Mouse (Mus musculus) midbrain, embryonic 15.5 days (tissue): ENCODE data around the gene Wdr70. TPM values are rescaled to one million over a fixed set of nuclear protein-coding genes. Genes with fewer than 3 reads are reported as not detected.

ENCODE experiments used
- ATAC-seq: fragments of 200-750 bp; cut with Nextera tagmentation; replicated peaks from 2 replicates; pipeline ENCODE4 v1.8.0; 2017; ENCODE audit warnings: moderate TSS enrichment
- H3K27ac ChIP-seq: fragments of 300-500 bp; sonication (generic); 2 replicates; pipeline ENCODE4 v1.5.1; 2015; ENCODE audit warnings: mild to moderate bottlenecking, inconsistent platforms
- H3K27me3 ChIP-seq: fragments of 300-500 bp; sonication (generic); replicated peaks from 2 replicates; pipeline ENCODE4 v1.6.1; 2015; ENCODE audit warnings: inconsistent platforms
- H3K36me3 ChIP-seq: fragments of 300-500 bp; sonication (generic); replicated peaks from 2 replicates; pipeline ENCODE4 v1.6.1; 2015; ENCODE audit warnings: inconsistent platforms
- H3K4me1 ChIP-seq: fragments of 300-500 bp; sonication (generic); 2 replicates; pipeline ENCODE4 v1.6.1; 2015; ENCODE audit warnings: inconsistent platforms
- H3K4me2 ChIP-seq: fragments of 300-500 bp; sonication (generic); 2 replicates; pipeline ENCODE4 v1.6.1; 2015; ENCODE audit warnings: inconsistent platforms, mild to moderate bottlenecking, moderate library complexity
- H3K4me3 ChIP-seq: fragments of 300-500 bp; sonication (generic); 2 replicates; pipeline ENCODE4 v1.5.1; 2015; ENCODE audit warnings: mild to moderate bottlenecking, inconsistent platforms
- H3K9ac ChIP-seq: fragments of 300-500 bp; sonication (generic); 2 replicates; pipeline ENCODE4 v1.6.1; 2015; ENCODE audit warnings: mild to moderate bottlenecking, inconsistent platforms
- H3K9me3 ChIP-seq: fragments of 300-500 bp; sonication (generic); 2 replicates; pipeline ENCODE4 v1.6.1; 2016; ENCODE audit warnings: inconsistent platforms
- WGBS: fragments of 180-500 bp; shearing (Covaris S2); methylation state at CpG from one replicate; pipeline ENCODE4 v1.1.7; 2015; ENCODE audit warnings: mixed read lengths; 5-methylcytosine and 5-hydroxymethylcytosine counted together
- polyA plus RNA-seq: library from polyadenylated mRNA; unstranded; fragments of >200 nt; fragmentation: Nextera tagmentation; extraction: Ambion mirVana; gene quantifications from 2 replicates; pipeline ENCODE4 v1.2.1, GENCODE M21; 2015

Wdr70 gene
- polyA plus RNA-seq, 1 experiment from 2014 or later, result 68.8 TPM

GRCm38 (mm10) chr15:8011418-8011817 lies 87.6 kb downstream of the Wdr70 start:
- Histone ChIP-seq H3K4me2 (no peak overlapping the region), H3K9me3 (no peaks in the 10 kb centered on the region), H3K4me3 (no peak overlapping the region), H3K9ac (no peak overlapping the region), H3K4me1 (no peaks in the 10 kb centered on the region), H3K36me3 (no peaks in the 10 kb centered on the region), H3K27ac (no peak overlapping the region), H3K27me3 (no peaks in the 10 kb centered on the region)
- no peak for ATAC-seq
- WGBS, result 75% methylated on average over 7 of the region's 7 CpGs

GRCm38 (mm10) chr15:8007413-8007812 lies 91.6 kb downstream of the Wdr70 start:
- Histone ChIP-seq H3K4me1 (no peaks in the 10 kb centered on the region), H3K9ac (no peak overlapping the region), H3K27ac (no peak overlapping the region), H3K9me3 (no peaks in the 10 kb centered on the region), H3K4me3 (no peak overlapping the region), H3K36me3 (no peaks in the 10 kb centered on the region), H3K27me3 (no peaks in the 10 kb centered on the region), H3K4me2 (no peak overlapping the region)
- no peak for ATAC-seq
- WGBS, result 93% methylated on average over 8 of the region's 8 CpGs

- H3K4me2 ChIP-seq, result no peak overlapping the region
- H3K9me3 ChIP-seq, result no peaks in the 10 kb centered on the region
- no peak overlapping the region for H3K27ac ChIP-seq
- H3K4me1 ChIP-seq, result no peaks in the 10 kb centered on the region
- no peaks in the 10 kb centered on the region for H3K27me3 ChIP-seq
- no peak overlapping the region for H3K9ac ChIP-seq
- H3K36me3 ChIP-seq, result no peaks in the 10 kb centered on the region
- ATAC-seq, result no peak
- WGBS, result 92% methylated on average over 1 of the region's 1 CpGs
- no peak overlapping the region for H3K4me3 ChIP-seq
Measured at GRCm38 (mm10) chr15:8006056-8006455, 93.0 kb downstream of the Wdr70 start.

- no peak overlapping the region for H3K4me2 ChIP-seq
- no peaks in the 10 kb centered on the region for H3K9me3 ChIP-seq
- ATAC-seq, result no peak
Measured at GRCm38 (mm10) chr15:8005506-8005905, 93.5 kb downstream of the Wdr70 start.

GRCm38 (mm10) chr15:8003789-8004188 lies 95.2 kb downstream of the Wdr70 start:
- Histone ChIP-seq H3K36me3 (no peaks in the 10 kb centered on the region), H3K9ac (no peak overlapping the region), H3K27ac (no peak overlapping the region), H3K4me3 (no peak overlapping the region), H3K9me3 (no peaks in the 10 kb centered on the region), H3K4me2 (no peak overlapping the region), H3K4me1 (no peaks in the 10 kb centered on the region), H3K27me3 (no peaks in the 10 kb centered on the region)
- WGBS, result 86% methylated on average over 8 of the region's 8 CpGs
- ATAC-seq, result no peak

More at GRCm38 (mm10) chr15:8005506-8005905, 93.5 kb downstream of the Wdr70 start:
- no peaks in the 10 kb centered on the region for H3K4me1 ChIP-seq
- WGBS, result 62% methylated on average over 5 of the region's 5 CpGs
- no peak overlapping the region for H3K27ac ChIP-seq
- no peak overlapping the region for H3K9ac ChIP-seq
- no peaks in the 10 kb centered on the region for H3K36me3 ChIP-seq
- H3K27me3 ChIP-seq, result no peaks in the 10 kb centered on the region
- H3K4me3 ChIP-seq, result no peak overlapping the region

- Histone ChIP-seq H3K4me2 (no peak overlapping the region), H3K4me1 (no peaks in the 10 kb centered on the region), H3K4me3 (no peak overlapping the region), H3K27ac (no peak overlapping the region), H3K36me3 (no peaks in the 10 kb centered on the region), H3K27me3 (no peaks in the 10 kb centered on the region), H3K9ac (no peak overlapping the region), H3K9me3 (no peaks in the 10 kb centered on the region)
- 57% methylated on average over 14 of the region's 14 CpGs for WGBS
- no peak for ATAC-seq
Measured at GRCm38 (mm10) chr15:7998843-7999546, 100.0 kb downstream of the Wdr70 start.

- no peak for ATAC-seq
- WGBS, result 93% methylated on average over 2 of the region's 2 CpGs
- H3K4me2 ChIP-seq, result no peak overlapping the region
- H3K4me1 ChIP-seq, result no peaks in the 10 kb centered on the region
- H3K27me3 ChIP-seq, result no peaks in the 10 kb centered on the region
- H3K4me3 ChIP-seq, result no peak overlapping the region
- H3K27ac ChIP-seq, result no peak overlapping the region
- H3K36me3 ChIP-seq, result no peaks in the 10 kb centered on the region
- no peak overlapping the region for H3K9ac ChIP-seq
- no peaks in the 10 kb centered on the region for H3K9me3 ChIP-seq
Measured at GRCm38 (mm10) chr15:7998095-7998494, 100.9 kb downstream of the Wdr70 start.

GRCm38 (mm10) chr15:7993721-7994120 lies 105.3 kb downstream of the Wdr70 start:
- no peak overlapping the region for H3K4me3 ChIP-seq
- no peak overlapping the region for H3K27ac ChIP-seq
- no peak overlapping the region for H3K9ac ChIP-seq
- H3K27me3 ChIP-seq, result no peaks in the 10 kb centered on the region
- H3K9me3 ChIP-seq, result no peaks in the 10 kb centered on the region
- H3K36me3 ChIP-seq, result no peaks in the 10 kb centered on the region
- ATAC-seq, result no peak
- no peak overlapping the region for H3K4me2 ChIP-seq
- no peaks in the 10 kb centered on the region for H3K4me1 ChIP-seq
- 79% methylated on average over 6 of the region's 6 CpGs for WGBS

- ATAC-seq, result no peak
- H3K9me3 ChIP-seq, result no peaks in the 10 kb centered on the region
- H3K27ac ChIP-seq, result no peak overlapping the region
- H3K4me2 ChIP-seq, result no peak overlapping the region
- no peak overlapping the region for H3K9ac ChIP-seq
- H3K4me1 ChIP-seq, result no peaks in the 10 kb centered on the region
- H3K27me3 ChIP-seq, result no peaks in the 10 kb centered on the region
- no peak overlapping the region for H3K4me3 ChIP-seq
- H3K36me3 ChIP-seq, result no peaks in the 10 kb centered on the region
Measured at GRCm38 (mm10) chr15:7990101-7990500, 108.9 kb downstream of the Wdr70 start.

GRCm38 (mm10) chr15:7987374-7987773 lies 111.6 kb downstream of the Wdr70 start:
- no peak for ATAC-seq
- Histone ChIP-seq H3K36me3 (no peaks in the 10 kb centered on the region), H3K4me1 (no peaks in the 10 kb centered on the region), H3K9me3 (no peaks in the 10 kb centered on the region), H3K4me3 (no peak overlapping the region), H3K27me3 (no peaks in the 10 kb centered on the region), H3K4me2 (no peak overlapping the region), H3K27ac (no peak overlapping the region), H3K9ac (no peak overlapping the region)
- WGBS, result 93% methylated on average over 8 of the region's 8 CpGs

GRCm38 (mm10) chr15:7986274-7986673 lies 112.7 kb downstream of the Wdr70 start:
- no peak overlapping the region for H3K4me2 ChIP-seq
- no peak overlapping the region for H3K9ac ChIP-seq
- no peaks in the 10 kb centered on the region for H3K9me3 ChIP-seq
- no peak overlapping the region for H3K4me3 ChIP-seq
- no peak overlapping the region for H3K27ac ChIP-seq
- WGBS, result 31% methylated on average over 6 of the region's 6 CpGs
- H3K27me3 ChIP-seq, result no peaks in the 10 kb centered on the region
- H3K36me3 ChIP-seq, result no peaks in the 10 kb centered on the region
- H3K4me1 ChIP-seq, result no peaks in the 10 kb centered on the region
- ATAC-seq, result no peak

- no peaks in the 10 kb centered on the region for H3K4me1 ChIP-seq
- no peak overlapping the region for H3K4me3 ChIP-seq
- no peak for ATAC-seq
- peaks cover 4% of the 10 kb centered on the region; the same call in 1 of the 2 replicates for H3K36me3 ChIP-seq
- H3K4me2 ChIP-seq, result no peak overlapping the region
- H3K27ac ChIP-seq, result no peak overlapping the region
- H3K9ac ChIP-seq, result no peak overlapping the region
- no peaks in the 10 kb centered on the region for H3K27me3 ChIP-seq
- WGBS, result 90% methylated on average over 1 of the region's 1 CpGs
- H3K9me3 ChIP-seq, result no peaks in the 10 kb centered on the region
Measured at GRCm38 (mm10) chr15:7978640-7979039, 120.4 kb downstream of the Wdr70 start.

- WGBS, result 39% methylated on average over 9 of the region's 9 CpGs
- Histone ChIP-seq H3K27me3 (no peaks in the 10 kb centered on the region), H3K27ac (no peak overlapping the region), H3K9me3 (no peaks in the 10 kb centered on the region), H3K9ac (no peak overlapping the region), H3K4me1 (no peaks in the 10 kb centered on the region), H3K4me3 (no peak overlapping the region), H3K4me2 (no peak overlapping the region), H3K36me3 (peaks cover 4% of the 10 kb centered on the region; the same call in 1 of the 2 replicates)
- ATAC-seq, result no peak
Measured at GRCm38 (mm10) chr15:7976775-7977174, 122.2 kb downstream of the Wdr70 start.
